Mouse (Mus musculus) liver, postnatal 0 days (tissue): ENCODE measurements around the gene Dlst. TPM values are rescaled to one million over a fixed set of nuclear protein-coding genes. Genes with fewer than 3 reads are reported as not detected.
A peak's percentile ranks its signal among the peaks of the same experiment; 100 is the strongest.

Experiments
- ATAC-seq: fragments of 200-750 bp; cut with Nextera tagmentation; 2 replicates; pipeline ENCODE4 v1.8.0; 2017; ENCODE audit warnings: mild to moderate bottlenecking, moderate library complexity
- DNase-seq: peaks from one replicate; pipeline ENCODE4 v3.0.0-alpha.2; 2016
- H3K27ac ChIP-seq: fragments of 300-500 bp; sonication (generic); 2 replicates; pipeline ENCODE4 v1.5.1; 2014; ENCODE audit warnings: antibody characterized with exemption, moderate library complexity, mild to moderate bottlenecking, low read depth
- H3K27me3 ChIP-seq: fragments of 300-500 bp; sonication (generic); 2 replicates; pipeline ENCODE4 v1.6.1; 2014; ENCODE audit warnings: low read length, control low read depth, mixed read lengths; ENCODE audit not compliant: insufficient read depth
- H3K36me3 ChIP-seq: fragments of 300-500 bp; sonication (generic); replicated peaks from 2 replicates; pipeline ENCODE4 v1.6.1; 2014; ENCODE audit warnings: mild to moderate bottlenecking, control low read depth, low read length, moderate library complexity, mixed read lengths; ENCODE audit not compliant: insufficient read depth
- H3K4me1 ChIP-seq: fragments of 300-500 bp; sonication (generic); 2 replicates; pipeline ENCODE4 v1.6.1; 2014; ENCODE audit warnings: antibody characterized with exemption, mild to moderate bottlenecking, control low read depth; ENCODE audit not compliant: insufficient read depth
- H3K4me2 ChIP-seq: fragments of 300-500 bp; sonication (generic); 2 replicates; pipeline ENCODE4 v1.6.1; 2014; ENCODE audit warnings: low read depth, mild to moderate bottlenecking, low read length, moderate library complexity, mixed read lengths
- H3K4me3 ChIP-seq: fragments of 300-500 bp; sonication (generic); 2 replicates; pipeline ENCODE4 v1.5.1; 2014; ENCODE audit warnings: low read depth, low read length
- H3K9ac ChIP-seq: fragments of 300-500 bp; sonication (generic); replicated peaks from 2 replicates; pipeline ENCODE4 v1.6.1; 2014; ENCODE audit warnings: mild to moderate bottlenecking, moderate library complexity
- H3K9me3 ChIP-seq: fragments of 300-500 bp; sonication (generic); 2 replicates; pipeline ENCODE4 v1.6.1; 2016; ENCODE audit warnings: mild to moderate bottlenecking, control low read depth, low read length, mixed read lengths
- CTCF ChIP-seq: sonication (generic); IDR thresholded peaks from 2 replicates; pipeline ENCODE4 v1.5.1; 2016; ENCODE audit warnings: antibody characterized with exemption, low read depth
- EP300 ChIP-seq: IDR thresholded peaks from 2 replicates; pipeline ENCODE4 v1.6.1; 2016; ENCODE audit warnings: antibody characterized with exemption, low read depth, mild to moderate bottlenecking
- WGBS: fragments of 180-500 bp; shearing (Covaris S2); extraction: QIAGEN DNeasy Blood & Tissue Kit; methylation state at CpG from one replicate; pipeline ENCODE4 v1.1.7; 2014; ENCODE audit not compliant: insufficient replicate concordance; 5-methylcytosine and 5-hydroxymethylcytosine counted together
- polyA plus RNA-seq: library from polyadenylated mRNA; unstranded; fragments of >200 nt; fragmentation: Nextera tagmentation; extraction: Ambion mirVana; gene quantifications from 2 replicates; pipeline ENCODE4 v1.2.1, GENCODE M21; 2015

The Dlst gene
- polyA plus RNA-seq, 1 experiment from 2014 or later, result 76.4 TPM

GRCm38 (mm10) chr12:85150321-85151001, 39.8 kb downstream of the Dlst start:
- peak overlapping the region; percentile 64 for H3K4me2 ChIP-seq
- H3K27ac ChIP-seq, result no peak overlapping the region
- H3K9ac ChIP-seq, result peak overlapping the region; percentile 38
- no peak for DNase-seq
- no peak for TF ChIP-seq CTCF
- TF ChIP-seq EP300, result no peak
- no peak for ATAC-seq
- WGBS, result 23% methylated on average over 20 of the region's 20 CpGs
- peaks cover 11% of the 10 kb centered on the region for H3K4me1 ChIP-seq
- H3K27me3 ChIP-seq, result 0 out of 2 replicates have a peak, but pooled peaks cover 3% of the 10 kb centered on the region
- H3K9me3 ChIP-seq, result no peaks in the 10 kb centered on the region
- H3K36me3 ChIP-seq, result no peaks in the 10 kb centered on the region
- H3K4me3 ChIP-seq, result peak overlapping the region; percentile 15; the same call in 1 of the 2 replicates

- Histone ChIP-seq H3K4me3 (peak within 1 kb of the TSS; percentile 15; the same call in 1 of the 2 replicates), H3K4me2 (peak within 1 kb of the TSS; percentile 64), H3K9ac (peak within 1 kb of the TSS; percentile 38), H3K36me3 (no peaks in the 10 kb centered on the region), H3K27ac (peak within 1 kb of the TSS; percentile 30; the same call in 1 of the 2 replicates), H3K4me1 (peaks cover 11% of the 10 kb centered on the region), H3K27me3 (0 out of 2 replicates have a peak, but pooled peaks cover 3% of the 10 kb centered on the region), H3K9me3 (no peaks in the 10 kb centered on the region)
- ATAC-seq (peak; percentile 86), DNase-seq (peak; percentile 65)
- WGBS, result 15% methylated on average over 27 of the region's 28 CpGs
- no peak for TF ChIP-seq CTCF
- TF ChIP-seq EP300, result no peak
Measured at GRCm38 (mm10) chr12:85151002-85151774, 40.6 kb downstream of the Dlst start, which contains the start of gene Rps6kl1. Rps6kl1 (minus strand) TSS chr12:85151264.

- no peak overlapping the region for H3K4me3 ChIP-seq
- no peak overlapping the region for H3K9ac ChIP-seq
- H3K4me2 ChIP-seq, result no peak overlapping the region
- H3K4me1 ChIP-seq, result peaks cover 11% of the 10 kb centered on the region
- H3K36me3 ChIP-seq, result no peaks in the 10 kb centered on the region
- H3K9me3 ChIP-seq, result no peaks in the 10 kb centered on the region
- peak; percentile 62 for ATAC-seq
- H3K27ac ChIP-seq, result 0 out of 2 replicates have a peak overlapping the region, but pooled peaks have one; percentile 18
- 45% methylated on average over 3 of the region's 3 CpGs for WGBS
- TF ChIP-seq CTCF (no peak), EP300 (no peak)
- peak; percentile 45 for DNase-seq
- H3K27me3 ChIP-seq, result 0 out of 2 replicates have a peak, but pooled peaks cover 3% of the 10 kb centered on the region
Measured at GRCm38 (mm10) chr12:85153011-85153410, 42.4 kb downstream of the Dlst start.

DNA sequence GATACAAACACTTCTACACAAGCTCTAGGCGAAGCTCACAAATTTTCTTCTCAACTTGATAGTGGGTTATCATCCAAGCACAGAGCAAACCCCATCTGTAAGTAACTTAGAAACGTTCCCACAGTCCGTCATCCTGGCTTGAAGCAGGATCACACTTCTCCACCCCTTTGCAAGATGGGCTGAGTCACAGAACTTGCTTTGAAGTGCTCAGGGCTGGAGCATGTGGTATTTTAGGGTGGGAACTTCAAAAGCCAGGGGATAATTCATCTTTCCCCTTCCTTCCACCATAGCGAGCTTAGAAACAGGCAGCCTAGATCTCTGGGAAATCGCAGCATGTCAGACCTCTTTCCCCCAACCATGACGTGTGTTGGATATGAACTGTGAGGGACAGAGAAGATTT, 45.7 kb downstream of the Dlst start:
- DNase-seq, result no peak
- Histone ChIP-seq H3K9me3 (no peaks in the 10 kb centered on the region), H3K4me2 (no peak overlapping the region), H3K4me3 (no peak overlapping the region), H3K27me3 (no peaks in the 10 kb centered on the region), H3K4me1 (peaks cover 5% of the 10 kb centered on the region), H3K27ac (no peak overlapping the region), H3K9ac (no peak overlapping the region), H3K36me3 (no peaks in the 10 kb centered on the region)
- no peak for ATAC-seq
- WGBS, result 33% methylated on average over 6 of the region's 6 CpGs
- TF ChIP-seq EP300, result no peak
- no peak for TF ChIP-seq CTCF

DNA sequence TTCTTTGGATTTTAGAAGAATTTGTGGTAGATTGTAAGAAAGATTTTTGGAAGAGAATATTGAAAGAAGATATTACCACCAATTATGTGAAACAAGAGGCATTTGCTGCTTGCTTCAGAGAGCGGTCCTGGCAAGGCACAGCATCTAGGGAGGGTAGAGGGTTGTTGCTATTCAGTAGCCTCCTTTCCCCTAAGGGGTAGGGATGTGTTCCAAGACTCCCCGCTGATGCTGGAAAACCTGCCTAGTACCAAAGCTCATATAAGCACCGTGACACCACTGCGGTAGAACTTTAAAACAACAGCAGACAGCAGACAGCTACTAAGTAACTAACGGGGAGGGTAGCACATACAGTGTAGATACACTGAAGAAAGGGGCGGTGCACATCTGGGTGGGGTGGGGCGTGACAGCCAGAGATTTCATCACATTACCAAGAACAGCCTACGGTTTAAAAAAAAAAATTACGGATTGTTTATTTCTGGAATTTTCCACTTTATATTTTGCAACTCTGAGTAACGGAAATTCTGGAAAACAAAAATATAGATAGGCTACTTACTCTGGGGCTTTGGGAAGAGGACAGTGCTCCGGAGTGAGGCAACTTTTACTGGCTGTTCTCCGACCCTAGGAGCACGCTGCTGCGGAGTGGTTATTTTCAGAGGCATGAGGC, 47.3 kb downstream of the Dlst start:
- DNase-seq (no peak), ATAC-seq (no peak)
- H3K27ac ChIP-seq, result no peak overlapping the region
- no peaks in the 10 kb centered on the region for H3K9me3 ChIP-seq
- no peaks in the 10 kb centered on the region for H3K36me3 ChIP-seq
- TF ChIP-seq CTCF (no peak), EP300 (no peak)
- no peak overlapping the region for H3K4me2 ChIP-seq
- no peak overlapping the region for H3K9ac ChIP-seq
- 80% methylated on average over 14 of the region's 14 CpGs for WGBS
- no peak overlapping the region for H3K4me3 ChIP-seq
- no peaks in the 10 kb centered on the region for H3K4me1 ChIP-seq
- H3K27me3 ChIP-seq, result no peaks in the 10 kb centered on the region

GRCm38 (mm10) chr12:85158801-85159200, 48.2 kb downstream of the Dlst start:
- 84% methylated on average over 8 of the region's 8 CpGs for WGBS
- Histone ChIP-seq H3K27ac (no peak overlapping the region), H3K27me3 (no peaks in the 10 kb centered on the region), H3K9ac (no peak overlapping the region), H3K9me3 (no peaks in the 10 kb centered on the region), H3K4me3 (no peak overlapping the region), H3K4me1 (no peaks in the 10 kb centered on the region), H3K4me2 (no peak overlapping the region), H3K36me3 (no peaks in the 10 kb centered on the region)
- no peak for DNase-seq
- TF ChIP-seq CTCF (no peak), EP300 (no peak)
- ATAC-seq, result no peak
